Mouse (Mus musculus) heart, adult 2 months (tissue): ENCODE results near the gene Myo9b. TPM values are rescaled to one million over a fixed set of nuclear protein-coding genes. Genes with fewer than 3 reads are reported as not detected.

Experiments
- DNase-seq, 2 experiments: peaks; one replicate each; pipeline ENCODE4 v3.0.0; 2021
- H3K27ac ChIP-seq: fragments of 200-600 bp; 2 replicates; pipeline ENCODE4 v1.8.1; 2022
- H3K27me3 ChIP-seq: fragments of 200-500 bp; 2 replicates; pipeline ENCODE4 v1.6.1; 2012; ENCODE audit warnings: mild to moderate bottlenecking, low read length, inconsistent platforms, mixed read lengths; ENCODE audit not compliant: control insufficient read depth, insufficient read depth
- H3K36me3 ChIP-seq: fragments of 200-500 bp; 2 replicates; pipeline ENCODE4 v1.6.1; 2012; ENCODE audit warnings: low read length, inconsistent platforms; ENCODE audit not compliant: control insufficient read depth, insufficient read depth
- H3K4me1 ChIP-seq: fragments of 200-500 bp; 2 replicates; pipeline ENCODE4 v1.6.1; 2011; ENCODE audit warnings: low read length; ENCODE audit not compliant: control insufficient read depth, insufficient read depth
- H3K4me3 ChIP-seq: fragments of 200-600 bp; 2 replicates; pipeline ENCODE4 v1.8.1; 2022
- H3K79me2 ChIP-seq: fragments of 200-500 bp; replicated peaks from 2 replicates; pipeline ENCODE4 v1.6.1; 2012; ENCODE audit warnings: mild to moderate bottlenecking, inconsistent platforms, low read length, moderate library complexity, mixed read lengths; ENCODE audit not compliant: control insufficient read depth, insufficient read depth
- H3K9ac ChIP-seq: fragments of 200-500 bp; 2 replicates; pipeline ENCODE4 v1.6.1; 2012; ENCODE audit warnings: low read depth, mild to moderate bottlenecking, control low read depth, inconsistent platforms, low read length, mixed read lengths
- CTCF ChIP-seq: fragments of 200-600 bp; IDR thresholded peaks from 2 replicates; pipeline ENCODE4 v1.8.1; 2022; ENCODE audit warnings: antibody characterized with exemption, mild to moderate bottlenecking, moderate library complexity
- EP300 ChIP-seq: fragments of 200-500 bp; IDR thresholded peaks from 2 replicates; pipeline ENCODE4 v1.6.1; 2011; ENCODE audit warnings: low read depth, low read length, control low read depth; ENCODE audit not compliant: insufficient read depth
- POLR2A ChIP-seq: fragments of 200-500 bp; IDR thresholded peaks from 2 replicates; pipeline ENCODE4 v1.6.1; 2011; ENCODE audit warnings: mild to moderate bottlenecking, low read depth, low read length, control low read depth; ENCODE audit not compliant: insufficient read depth
- WGBS: fragments of 180-500 bp; shearing (Covaris S2); methylation state at CpG from one replicate; pipeline ENCODE4 v1.1.7; 2018; 5-methylcytosine and 5-hydroxymethylcytosine counted together
- intact Hi-C: fragments of 180-260 bp; cut with DNase I; formaldehyde crosslinking; loops from one replicate; pipeline ENCODE4 v1.15.1; 2025
- polyA plus RNA-seq: library from polyadenylated mRNA; depleted of rRNA; stranded (reverse); fragments of >200 nt; gene quantifications from 2 replicates; pipeline ENCODE4 v1.2.3, GENCODE M21; 2012
- total RNA-seq, 2 experiments: library from RNA; stranded (reverse); gene quantifications; 2 replicates each; pipeline ENCODE4 v1.2.3; 2021

The Myo9b gene
- total and polyA plus RNA-seq, 3 experiments: 15.0 to 22.8 (median 20.1) TPM

DNA sequence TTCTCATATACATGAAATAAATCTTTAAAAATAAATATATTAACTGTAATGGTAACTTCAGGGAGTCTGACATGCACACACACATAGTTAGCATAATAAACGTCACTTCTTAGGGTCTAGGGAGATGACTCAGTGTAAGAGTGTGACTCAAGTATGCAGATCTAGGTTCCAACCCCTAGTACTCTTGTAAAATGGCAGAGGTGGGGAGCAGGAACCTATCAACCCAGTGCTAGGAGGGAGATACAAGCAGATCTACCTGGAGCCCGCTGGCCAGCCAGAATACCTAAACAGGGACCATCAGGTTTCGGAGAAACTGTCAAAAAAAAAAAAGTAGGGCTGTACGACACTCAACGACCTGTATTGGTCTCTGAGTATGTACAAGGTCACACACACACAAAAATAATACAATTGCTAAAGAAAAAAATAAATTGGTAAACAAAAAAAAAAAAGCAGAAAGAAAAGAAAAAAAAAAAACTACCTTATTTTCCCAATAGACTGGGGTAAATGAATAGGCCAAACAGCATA is 98.3 kb downstream of the Myo9b start:
- intact Hi-C loops: loop anchor here (1.0 kb wide), 1 partner anchor 36 kb away; the partner anchor contains the start of gene Ankle1
- peak overlapping the region; percentile 82 for H3K4me3 ChIP-seq
- H3K36me3 ChIP-seq: no peaks in the 10 kb centered on the region
- H3K4me1 ChIP-seq: peaks cover 7% of the 10 kb centered on the region
- DNase-seq: no peak
- H3K9ac ChIP-seq: 0 out of 2 replicates have a peak overlapping the region, but pooled peaks have one; percentile 10
- peak overlapping the region; percentile 99 for H3K27ac ChIP-seq
- TF ChIP-seq POLR2A (no peak), EP300 (no peak), CTCF (no peak)
- no peaks in the 10 kb centered on the region for H3K79me2 ChIP-seq
- WGBS: 17% methylated on average over 5 of the region's 5 CpGs
- H3K27me3 ChIP-seq: no peaks in the 10 kb centered on the region

- Histone ChIP-seq H3K79me2 (no peaks in the 10 kb centered on the region), H3K27me3 (no peaks in the 10 kb centered on the region), H3K4me1 (peaks cover 7% of the 10 kb centered on the region), H3K4me3 (peak within 1 kb of the TSS; percentile 82), H3K36me3 (no peaks in the 10 kb centered on the region), H3K27ac (peak within 1 kb of the TSS; percentile 99), H3K9ac (peak within 1 kb of the TSS; percentile 94)
- TF ChIP-seq EP300: 0 out of 2 replicates have a peak, but pooled peaks have one; percentile 48
- peak; percentile 90 for TF ChIP-seq POLR2A
- peak; percentile 95 for TF ChIP-seq CTCF
- DNase-seq: peak; percentile 98 to 99
- intact Hi-C loops: loop anchor here (1.0 kb wide), 1 partner anchor 35 kb away; the partner anchor contains the start of gene Ankle1
- 1% methylated on average over 68 of the region's 68 CpGs for WGBS
Observed at GRCm38 (mm10) chr8:71371236-71371848, 98.8 kb downstream of the Myo9b start, which contains the start of gene Ocel1. Gene Ocel1, plus strand, starts transcription at chr8:71371298.

- intact Hi-C loops: no loop called here
- DNase-seq: no peak
- Histone ChIP-seq H3K27ac (no peak overlapping the region), H3K4me1 (peaks cover 7% of the 10 kb centered on the region), H3K4me3 (no peak overlapping the region), H3K36me3 (no peaks in the 10 kb centered on the region), H3K79me2 (no peaks in the 10 kb centered on the region), H3K9ac (no peak overlapping the region), H3K27me3 (no peaks in the 10 kb centered on the region)
- TF ChIP-seq EP300: no peak
- no peak for TF ChIP-seq CTCF
- TF ChIP-seq POLR2A: no peak
- WGBS: 87% methylated on average over 12 of the region's 12 CpGs
Observed at GRCm38 (mm10) chr8:71372427-71372826, 99.9 kb downstream of the Myo9b start.

GRCm38 (mm10) chr8:71373000-71373399 is 100.5 kb downstream of the Myo9b start:
- no peak for TF ChIP-seq CTCF
- no peak for TF ChIP-seq POLR2A
- no peak for TF ChIP-seq EP300
- peaks cover 5% of the 10 kb centered on the region for H3K4me1 ChIP-seq
- H3K27ac ChIP-seq: no peak overlapping the region
- no peak overlapping the region for H3K4me3 ChIP-seq
- WGBS: 94% methylated on average over 3 of the region's 3 CpGs
- H3K27me3 ChIP-seq: no peaks in the 10 kb centered on the region
- H3K36me3 ChIP-seq: no peaks in the 10 kb centered on the region
- no peak for DNase-seq
- H3K9ac ChIP-seq: no peak overlapping the region
- no peaks in the 10 kb centered on the region for H3K79me2 ChIP-seq
- intact Hi-C loops: no loop called here

DNA sequence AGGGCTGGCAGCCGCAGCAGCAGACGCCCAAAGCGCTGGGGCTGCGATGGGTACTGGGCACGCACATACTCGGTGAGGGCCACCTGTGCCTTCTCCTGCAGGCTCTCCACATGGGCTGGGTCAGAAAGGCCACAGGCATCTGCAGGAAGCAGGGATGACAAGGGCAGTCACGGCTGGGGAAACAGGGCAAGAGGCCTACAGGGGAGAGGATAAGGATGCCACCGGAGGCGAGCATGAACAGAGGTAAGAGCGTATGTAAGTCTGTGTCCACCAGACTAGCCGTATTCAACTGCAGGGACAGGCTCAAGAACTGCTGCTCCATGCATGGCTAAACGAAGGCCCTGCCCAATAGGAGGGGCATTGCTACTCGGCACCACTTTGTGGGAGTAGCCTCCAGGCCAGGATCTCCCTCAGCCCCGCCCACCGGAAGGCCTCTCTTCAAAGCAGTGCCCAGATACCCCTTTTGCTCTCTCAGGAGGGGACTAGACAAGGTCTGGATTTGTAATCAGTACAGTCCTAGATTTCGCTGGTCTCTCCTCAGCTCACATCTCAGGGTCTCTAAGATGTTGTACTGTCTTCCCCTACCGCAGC is 102.2 kb downstream of the Myo9b start:
- Histone ChIP-seq H3K27me3 (no peaks in the 10 kb centered on the region), H3K4me3 (no peak overlapping the region), H3K79me2 (no peaks in the 10 kb centered on the region), H3K36me3 (no peaks in the 10 kb centered on the region), H3K27ac (no peak overlapping the region), H3K9ac (no peak overlapping the region), H3K4me1 (peaks cover 3% of the 10 kb centered on the region)
- TF ChIP-seq POLR2A (0 out of 2 replicates have a peak, but pooled peaks have one; percentile 1), CTCF (no peak)
- 74% methylated on average over 17 of the region's 17 CpGs for WGBS
- DNase-seq: no peak
- intact Hi-C loops: no loop called here

GRCm38 (mm10) chr8:71375581-71376422 is 103.3 kb downstream of the Myo9b start:
- DNase-seq: peak; percentile 54 to 72
- intact Hi-C loops: no loop called here
- Histone ChIP-seq H3K27ac (no peak overlapping the region), H3K36me3 (no peaks in the 10 kb centered on the region), H3K9ac (no peak overlapping the region), H3K4me1 (peaks cover 2% of the 10 kb centered on the region), H3K27me3 (no peaks in the 10 kb centered on the region), H3K79me2 (peaks cover 1% of the 10 kb centered on the region; the same call in 1 of the 2 replicates), H3K4me3 (no peak overlapping the region)
- TF ChIP-seq EP300 (no peak), CTCF (peak; percentile 33)
- WGBS: 48% methylated on average over 74 of the region's 74 CpGs
